Mouse (Mus musculus) intestine, postnatal 0 days (tissue): Measurements from ENCODE around the gene Klk11. TPM values are rescaled to one million over a fixed set of nuclear protein-coding genes. Genes with fewer than 3 reads are reported as not detected.

Source experiments
- ATAC-seq: fragments of 200-750 bp; cut with Nextera tagmentation; 2 replicates; pipeline ENCODE4 v1.8.0; 2017; ENCODE audit warnings: mild to moderate bottlenecking, moderate TSS enrichment, moderate library complexity
- H3K27ac ChIP-seq: fragments of 300-500 bp; sonication (generic); 2 replicates; pipeline ENCODE4 v1.5.1; 2014; ENCODE audit warnings: mild to moderate bottlenecking, low read depth, low read length, moderate library complexity
- H3K27me3 ChIP-seq: fragments of 300-500 bp; sonication (generic); replicated peaks from 2 replicates; pipeline ENCODE4 v1.6.1; 2014; ENCODE audit warnings: low read length, mixed read lengths; ENCODE audit not compliant: control insufficient read depth, insufficient read depth
- H3K36me3 ChIP-seq: fragments of 300-500 bp; sonication (generic); 2 replicates; pipeline ENCODE4 v1.6.1; 2014; ENCODE audit warnings: mild to moderate bottlenecking, moderate library complexity; ENCODE audit not compliant: control insufficient read depth, insufficient read depth
- H3K4me1 ChIP-seq: fragments of 300-500 bp; sonication (generic); replicated peaks from 2 replicates; pipeline ENCODE4 v1.6.1; 2014; ENCODE audit warnings: antibody characterized with exemption, low read length, mixed read lengths; ENCODE audit not compliant: control insufficient read depth, insufficient read depth
- H3K4me2 ChIP-seq: fragments of 300-500 bp; sonication (generic); replicated peaks from 2 replicates; pipeline ENCODE4 v1.6.1; 2014; ENCODE audit warnings: low read depth, mild to moderate bottlenecking, moderate library complexity
- H3K4me3 ChIP-seq: fragments of 300-500 bp; sonication (generic); 2 replicates; pipeline ENCODE4 v1.5.1; 2014; ENCODE audit warnings: low read depth, low read length
- H3K9ac ChIP-seq: fragments of 300-500 bp; sonication (generic); 2 replicates; pipeline ENCODE4 v1.6.1; 2014; ENCODE audit warnings: mild to moderate bottlenecking, low read depth, low read length
- H3K9me3 ChIP-seq: fragments of 300-500 bp; sonication (generic); 2 replicates; pipeline ENCODE4 v1.6.1; 2016; ENCODE audit warnings: mixed run types; ENCODE audit not compliant: control insufficient read depth
- CTCF ChIP-seq: sonication (generic); IDR thresholded peaks from 2 replicates; pipeline ENCODE4 v1.5.1; 2016; ENCODE audit warnings: low read depth, mild to moderate bottlenecking, control low read depth, antibody characterized with exemption, moderate library complexity
- WGBS: fragments of 180-500 bp; shearing (Covaris S2); extraction: QIAGEN DNeasy Blood & Tissue Kit; methylation state at CpG from one replicate; pipeline ENCODE4 v1.1.7; 2014; 5-methylcytosine and 5-hydroxymethylcytosine counted together
- polyA plus RNA-seq: library from polyadenylated mRNA; unstranded; fragments of >200 nt; fragmentation: Nextera tagmentation; extraction: Ambion mirVana; gene quantifications from 2 replicates; pipeline ENCODE4 v1.2.1, GENCODE M21; 2015

The Klk11 gene
- polyA plus RNA-seq, 1 experiment from 2014 or later, result 0.21 TPM

GRCm38 (mm10) chr7:43827706-43828105 is 53.3 kb downstream of the Klk11 start:
- 75% methylated on average over 4 of the region's 4 CpGs for WGBS
- no peaks in the 10 kb centered on the region for H3K27me3 ChIP-seq
- H3K9ac ChIP-seq, result no peak overlapping the region
- H3K4me2 ChIP-seq, result no peak overlapping the region
- ATAC-seq, result no peak
- no peaks in the 10 kb centered on the region for H3K9me3 ChIP-seq
- H3K36me3 ChIP-seq, result no peaks in the 10 kb centered on the region
- no peak overlapping the region for H3K27ac ChIP-seq
- H3K4me3 ChIP-seq, result no peak overlapping the region
- H3K4me1 ChIP-seq, result no peaks in the 10 kb centered on the region
- TF ChIP-seq CTCF, result no peak

Other genes with a start within 250 kb of the Klk11 start
- gene Cd33, start 230.2 kb upstream of the Klk11 start, polyA plus RNA-seq, result 1.5 and 2.7 TPM in 2 replicates
- gene Zfp658, start 212.3 kb upstream of the Klk11 start, polyA plus RNA-seq, result 0.68 and 0.75 TPM in 2 replicates
- 3.5 and 3.6 TPM in 2 replicates for gene Zfp719, start 195.0 kb upstream of the Klk11 start, polyA plus RNA-seq
- gene Zfp819, start 167.4 kb upstream of the Klk11 start, polyA plus RNA-seq, result not detected in 2 replicates
- 59.7 and 68.3 TPM in 2 replicates for gene Ceacam18, start 139.9 kb upstream of the Klk11 start, polyA plus RNA-seq
- gene Siglece, start 114.4 kb upstream of the Klk11 start, polyA plus RNA-seq, result 0.50 and 0.64 TPM in 2 replicates
- 5.2 and 5.8 TPM in 2 replicates for gene Ctu1, start 102.6 kb upstream of the Klk11 start, polyA plus RNA-seq
- gene Klk14, start 84.2 kb upstream of the Klk11 start, polyA plus RNA-seq, result 0.09 and 0.12 TPM in 2 replicates
- 0.12 TPM in 1 of 2 replicates, not detected in the other for gene Klk13, start 62.0 kb upstream of the Klk11 start, polyA plus RNA-seq
- not detected in 2 replicates for gene Klk12, start 5.7 kb upstream of the Klk11 start, polyA plus RNA-seq
- 0.33 TPM in 1 of 2 replicates, not detected in the other for gene Klk10, start 6.4 kb downstream of the Klk11 start, polyA plus RNA-seq
- gene Klk9, start 17.3 kb downstream of the Klk11 start, polyA plus RNA-seq, result not detected in 2 replicates
- gene Klk8, start 23.0 kb downstream of the Klk11 start, polyA plus RNA-seq, result 3.0 and 3.5 TPM in 2 replicates
- gene Klk7, start 36.7 kb downstream of the Klk11 start, polyA plus RNA-seq, result not detected in 2 replicates
- gene Klk6, start 49.9 kb downstream of the Klk11 start, polyA plus RNA-seq, result not detected in 2 replicates
- not detected in 2 replicates for gene Klk5, start 67.4 kb downstream of the Klk11 start, polyA plus RNA-seq
- gene Klk4, start 106.6 kb downstream of the Klk11 start, polyA plus RNA-seq, result not detected in 2 replicates
- not detected in 2 replicates for gene Klk15, start 159.1 kb downstream of the Klk11 start, polyA plus RNA-seq
- gene Klk1b8, start 176.1 kb downstream of the Klk11 start, polyA plus RNA-seq, result not detected in 2 replicates
- not detected in 2 replicates for gene Klk1b1, start 192.1 kb downstream of the Klk11 start, polyA plus RNA-seq
- not detected in 2 replicates for gene Klk1b9, start 201.5 kb downstream of the Klk11 start, polyA plus RNA-seq
- not detected in 2 replicates for gene Klk1b11, start 221.3 kb downstream of the Klk11 start, polyA plus RNA-seq
- gene Klk1b26, start 237.6 kb downstream of the Klk11 start, polyA plus RNA-seq, result not detected in 2 replicates